Mouse (Mus musculus): Measurements from ENCODE around the gene Sox2. TPM values are rescaled to one million over a fixed set of nuclear protein-coding genes. Genes with fewer than 3 reads are reported as not detected.

Gene Sox2
- polyA plus RNA-seq, 1 experiment = not detected

DNA sequence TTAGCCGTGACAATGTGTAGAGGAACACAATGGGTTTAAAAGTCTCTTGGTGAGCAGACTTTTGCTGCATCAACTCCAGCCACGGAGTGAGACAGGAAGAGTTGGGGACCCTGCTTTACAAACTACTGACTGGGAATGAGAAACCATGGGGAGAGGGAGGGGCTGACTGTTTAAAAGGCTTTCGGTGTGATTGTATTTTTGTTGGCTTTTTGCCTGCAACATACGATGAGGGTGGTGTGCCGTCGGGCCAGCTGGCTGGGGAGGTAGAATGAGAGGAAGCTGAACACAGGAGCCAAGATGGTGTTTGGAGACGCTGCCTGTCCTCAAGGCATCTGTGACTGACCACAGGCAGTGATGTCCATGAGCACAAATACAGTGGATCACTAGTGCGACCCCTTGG, 23.7 kb upstream of the Sox2 start:
- H3K4me1 ChIP-seq (ENCODE audit: control insufficient read depth, insufficient read depth, insufficient read length, low read length) = no peaks in the 10 kb centered on the region
- TF ChIP-seq POLR2A (IDR thresholded peaks at IDR 0.05; ENCODE audit: low read depth, low read length) (no peak), CTCF (IDR thresholded peaks at IDR 0.05; ENCODE audit: extremely low read depth, insufficient read length, insufficient replicate concordance, low read depth, low read length) (no peak)

DNA sequence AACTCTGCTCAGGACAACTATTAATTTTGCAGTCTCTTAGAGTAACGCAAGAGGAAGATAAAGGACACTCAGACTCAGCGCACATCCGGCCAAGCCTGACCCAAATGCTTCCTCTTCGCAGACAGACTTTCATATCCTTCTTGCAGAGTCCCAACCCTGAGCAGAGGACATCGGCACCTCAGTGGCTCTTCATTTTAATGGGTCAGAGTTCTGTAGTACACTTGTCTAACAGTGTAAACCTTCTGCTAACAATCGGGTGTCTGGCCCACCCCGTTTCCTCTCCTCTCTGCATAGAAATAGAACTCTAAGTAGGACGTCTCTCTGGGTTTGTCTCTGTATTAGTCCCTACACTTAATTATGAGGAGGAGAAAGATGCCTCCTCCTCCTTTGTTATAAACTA, 20.2 kb upstream of the Sox2 start:
- 74% methylated on average over 8 of the region's 8 CpGs for WGBS
- no peak overlapping the region for H3K27ac ChIP-seq (ENCODE audit: insufficient read depth, low read depth, low read length)
- H3K27me3 ChIP-seq (ENCODE audit: control insufficient read depth, insufficient read depth, low read length) = no peaks in the 10 kb centered on the region
- H3K4me3 ChIP-seq (ENCODE audit: low read depth, low read length) = no peak overlapping the region
- H3K36me3 ChIP-seq (ENCODE audit: control insufficient read depth, insufficient read depth, low read length) = no peaks in the 10 kb centered on the region
- no peaks in the 10 kb centered on the region for H3K4me1 ChIP-seq (ENCODE audit: control insufficient read depth, insufficient read depth, insufficient read length, low read length)
- TF ChIP-seq POLR2A (IDR thresholded peaks at IDR 0.05; ENCODE audit: low read depth, low read length) (no peak), CTCF (IDR thresholded peaks at IDR 0.05; ENCODE audit: extremely low read depth, insufficient read length, insufficient replicate concordance, low read depth, low read length) (no peak)

More for the DNA sequence above, 23.7 kb upstream of the Sox2 start:
- Histone ChIP-seq H3K27ac (ENCODE audit: insufficient read depth, low read depth, low read length) (no peak overlapping the region), H3K36me3 (ENCODE audit: control insufficient read depth, insufficient read depth, low read length) (no peaks in the 10 kb centered on the region), H3K4me3 (ENCODE audit: low read depth, low read length) (no peak overlapping the region), H3K27me3 (ENCODE audit: control insufficient read depth, insufficient read depth, low read length) (no peaks in the 10 kb centered on the region)
- WGBS = 78% methylated on average over 8 of the region's 8 CpGs

DNA sequence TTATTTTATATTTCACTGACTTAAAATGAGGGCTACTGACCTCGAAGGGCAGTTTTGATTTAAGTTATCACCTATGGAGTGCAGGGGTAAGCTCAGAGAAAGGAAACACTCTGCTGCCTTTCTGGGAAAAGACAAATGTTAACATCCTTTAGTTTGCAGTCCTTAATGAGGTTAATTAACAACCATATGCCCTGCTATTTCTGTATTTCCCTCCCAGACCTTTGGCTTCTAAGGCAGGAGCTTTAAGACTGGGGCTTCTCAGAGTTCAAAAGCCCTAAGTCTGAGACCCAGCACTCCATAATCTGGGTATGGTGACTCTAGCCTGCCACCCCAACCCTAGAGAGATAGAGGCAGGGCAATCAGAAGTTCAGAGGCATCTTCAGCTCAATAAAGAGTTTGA, 19.5 kb upstream of the Sox2 start:
- no peak overlapping the region for H3K27ac ChIP-seq (ENCODE audit: insufficient read depth, low read depth, low read length)
- H3K36me3 ChIP-seq (ENCODE audit: control insufficient read depth, insufficient read depth, low read length) = no peaks in the 10 kb centered on the region
- H3K27me3 ChIP-seq (ENCODE audit: control insufficient read depth, insufficient read depth, low read length) = no peaks in the 10 kb centered on the region
- no peaks in the 10 kb centered on the region for H3K4me1 ChIP-seq (ENCODE audit: control insufficient read depth, insufficient read depth, insufficient read length, low read length)
- TF ChIP-seq POLR2A (IDR thresholded peaks at IDR 0.05; ENCODE audit: low read depth, low read length) (no peak), CTCF (IDR thresholded peaks at IDR 0.05; ENCODE audit: extremely low read depth, insufficient read length, insufficient replicate concordance, low read depth, low read length) (no peak)
- H3K4me3 ChIP-seq (ENCODE audit: low read depth, low read length) = no peak overlapping the region
- 15% methylated on average over 1 of the region's 1 CpGs for WGBS

DNA sequence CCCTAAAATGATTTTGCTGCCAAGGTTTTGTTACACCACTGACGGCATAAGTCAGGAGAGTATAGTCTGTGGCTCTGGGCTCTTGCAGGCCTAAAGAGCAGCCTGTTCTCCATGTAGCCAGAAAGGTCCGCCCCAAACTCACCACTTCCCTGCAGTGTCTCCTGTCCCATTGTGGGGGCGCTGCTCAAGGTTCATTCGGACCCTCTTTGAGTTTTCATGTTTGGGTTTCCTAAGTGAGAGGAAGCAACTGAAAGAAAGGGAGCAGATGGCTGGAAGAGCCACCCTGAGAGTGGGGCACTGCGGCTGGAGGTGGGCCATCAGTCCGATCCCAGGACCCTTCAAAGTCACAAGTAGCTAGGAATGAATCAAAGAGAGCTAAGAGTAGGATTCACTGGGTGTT, 13.2 kb upstream of the Sox2 start:
- no peaks in the 10 kb centered on the region for H3K4me1 ChIP-seq (ENCODE audit: control insufficient read depth, insufficient read depth, insufficient read length, low read length)
- WGBS = 66% methylated on average over 6 of the region's 6 CpGs
- peaks cover 17% of the 10 kb centered on the region for H3K27me3 ChIP-seq (ENCODE audit: control insufficient read depth, insufficient read depth, low read length)
- no peaks in the 10 kb centered on the region for H3K36me3 ChIP-seq (ENCODE audit: control insufficient read depth, insufficient read depth, low read length)
- TF ChIP-seq POLR2A (IDR thresholded peaks at IDR 0.05; ENCODE audit: low read depth, low read length) (no peak), CTCF (IDR thresholded peaks at IDR 0.05; ENCODE audit: extremely low read depth, insufficient read length, insufficient replicate concordance, low read depth, low read length) (no peak)
- no peak overlapping the region for H3K27ac ChIP-seq (ENCODE audit: insufficient read depth, low read depth, low read length)
- no peak overlapping the region for H3K4me3 ChIP-seq (ENCODE audit: low read depth, low read length)

DNA sequence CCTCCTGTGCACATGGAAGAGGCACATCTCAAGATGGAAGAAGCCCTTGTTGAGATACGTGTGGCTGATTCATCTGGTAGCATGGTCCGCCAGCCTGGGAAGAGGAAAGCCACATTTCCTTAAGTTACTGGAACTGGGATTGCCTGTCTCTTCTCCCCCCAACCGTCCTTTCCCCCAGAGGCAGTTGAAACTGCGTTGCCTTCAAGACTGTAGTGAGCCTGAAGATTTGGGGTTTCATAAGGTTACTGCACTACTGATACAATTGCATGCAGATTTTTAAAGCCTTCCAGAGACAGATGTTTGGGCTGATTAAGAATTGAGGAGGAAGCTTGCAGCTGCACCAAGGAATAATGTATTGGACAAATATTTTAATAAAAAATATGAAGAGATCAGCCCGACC, 12.7 kb upstream of the Sox2 start:
- peaks cover 21% of the 10 kb centered on the region for H3K27me3 ChIP-seq (ENCODE audit: control insufficient read depth, insufficient read depth, low read length)
- no peak overlapping the region for H3K4me3 ChIP-seq (ENCODE audit: low read depth, low read length)
- WGBS = 50% methylated on average over 5 of the region's 5 CpGs
- no peak for TF ChIP-seq POLR2A (IDR thresholded peaks at IDR 0.05; ENCODE audit: low read depth, low read length)
- TF ChIP-seq CTCF (IDR thresholded peaks at IDR 0.05; ENCODE audit: extremely low read depth, insufficient read length, insufficient replicate concordance, low read depth, low read length) = no peak
- H3K4me1 ChIP-seq (ENCODE audit: control insufficient read depth, insufficient read depth, insufficient read length, low read length) = no peaks in the 10 kb centered on the region
- H3K27ac ChIP-seq (ENCODE audit: insufficient read depth, low read depth, low read length) = no peak overlapping the region
- H3K36me3 ChIP-seq (ENCODE audit: control insufficient read depth, insufficient read depth, low read length) = no peaks in the 10 kb centered on the region

DNA sequence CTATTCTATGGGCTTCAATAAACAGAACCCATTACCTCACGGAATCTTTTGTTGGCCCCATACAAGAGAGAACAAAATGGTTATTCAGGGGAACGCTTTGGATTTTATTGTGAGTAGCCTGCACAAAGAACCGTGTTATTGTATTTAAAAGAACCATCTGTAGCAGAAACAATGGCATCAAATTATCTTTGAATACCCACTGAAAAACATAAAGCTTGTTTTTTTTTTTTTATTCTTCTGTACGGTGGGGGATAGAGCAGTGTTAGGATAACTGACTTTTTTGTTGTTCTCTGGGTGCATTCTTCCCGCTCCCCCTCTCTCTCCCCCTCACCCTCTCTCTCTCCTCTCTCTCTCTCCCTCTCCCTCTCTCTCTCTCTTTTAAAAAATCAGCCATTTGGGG, 12.3 kb upstream of the Sox2 start:
- Histone ChIP-seq H3K36me3 (ENCODE audit: control insufficient read depth, insufficient read depth, low read length) (no peaks in the 10 kb centered on the region), H3K4me3 (ENCODE audit: low read depth, low read length) (no peak overlapping the region), H3K27ac (ENCODE audit: insufficient read depth, low read depth, low read length) (no peak overlapping the region), H3K27me3 (ENCODE audit: control insufficient read depth, insufficient read depth, low read length) (peaks cover 25% of the 10 kb centered on the region), H3K4me1 (ENCODE audit: control insufficient read depth, insufficient read depth, insufficient read length, low read length) (no peaks in the 10 kb centered on the region)
- WGBS = 59% methylated on average over 5 of the region's 5 CpGs
- TF ChIP-seq CTCF (IDR thresholded peaks at IDR 0.05; ENCODE audit: extremely low read depth, insufficient read length, insufficient replicate concordance, low read depth, low read length) (no peak), POLR2A (IDR thresholded peaks at IDR 0.05; ENCODE audit: low read depth, low read length) (no peak)

DNA sequence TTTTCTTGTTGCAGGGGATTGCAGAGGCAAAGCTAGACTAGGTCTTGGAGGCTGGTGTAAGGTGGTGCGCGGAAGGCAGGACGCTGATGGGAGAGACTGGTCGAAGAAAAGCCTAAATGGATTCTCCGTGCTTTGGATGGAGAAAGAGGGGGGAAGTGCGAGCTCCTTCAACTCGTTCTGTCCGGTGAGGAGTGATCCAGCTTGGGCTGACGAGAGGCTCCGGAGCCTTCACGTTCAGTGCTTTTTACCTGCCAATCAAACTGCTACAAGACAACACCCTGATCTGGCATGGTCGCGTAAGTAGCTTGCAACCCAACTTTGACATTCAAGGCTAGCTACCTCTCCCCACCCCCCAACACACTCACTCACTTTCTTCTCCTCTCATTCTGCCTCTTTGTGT, 11.9 kb upstream of the Sox2 start:
- Histone ChIP-seq H3K36me3 (ENCODE audit: control insufficient read depth, insufficient read depth, low read length) (no peaks in the 10 kb centered on the region), H3K27ac (ENCODE audit: insufficient read depth, low read depth, low read length) (no peak overlapping the region), H3K4me1 (ENCODE audit: control insufficient read depth, insufficient read depth, insufficient read length, low read length) (no peaks in the 10 kb centered on the region), H3K27me3 (ENCODE audit: control insufficient read depth, insufficient read depth, low read length) (peaks cover 29% of the 10 kb centered on the region), H3K4me3 (ENCODE audit: low read depth, low read length) (no peak overlapping the region)
- no peak for TF ChIP-seq POLR2A (IDR thresholded peaks at IDR 0.05; ENCODE audit: low read depth, low read length)
- no peak for TF ChIP-seq CTCF (IDR thresholded peaks at IDR 0.05; ENCODE audit: extremely low read depth, insufficient read length, insufficient replicate concordance, low read depth, low read length)
- WGBS = 14% methylated on average over 13 of the region's 13 CpGs

Measured in small intestine, adult 2 months (tissue).